Mouse (Mus musculus) thymus, postnatal 10 days (tissue): Measurements from ENCODE around the gene Khsrp.
"Not testable (repeated sequence)": the region's sequence is repeated elsewhere in the genome, so short reads cannot be mapped to it uniquely, and the experiment has no call there.

Experiments
- DNase-seq, 2 experiments: peaks; one replicate each; pipeline ENCODE4 v3.0.0; 2021; ENCODE audit warnings: low spot score in 2 of 2

Khsrp gene

GRCm38 (mm10) chr17:57030931-57031660 is at the start of gene Khsrp:
Khsrp (minus strand) TSS chr17:57031522.
- peak; percentile 64 to 70 for DNase-seq

DNA sequence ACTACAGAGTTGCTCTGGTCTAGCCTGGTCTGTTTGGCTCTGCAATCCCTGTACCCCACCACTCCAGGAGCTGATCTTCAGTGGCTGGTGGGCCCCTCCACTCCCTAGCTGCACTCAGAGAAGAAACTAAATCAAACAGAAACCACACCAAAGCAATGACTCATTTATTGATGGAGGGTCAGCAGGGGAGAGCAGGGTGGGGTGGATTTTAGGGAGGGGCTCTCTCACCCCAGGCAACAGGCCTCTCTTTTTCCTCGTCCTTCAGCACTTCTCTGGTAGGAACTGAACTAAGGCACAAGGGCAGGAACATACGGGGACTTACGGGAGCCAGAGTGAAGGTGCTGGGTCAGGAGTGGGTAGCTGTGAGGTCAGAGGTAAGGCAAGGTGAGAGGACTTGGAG is 48.6 kb upstream of the Khsrp start:
- no peak for DNase-seq

DNA sequence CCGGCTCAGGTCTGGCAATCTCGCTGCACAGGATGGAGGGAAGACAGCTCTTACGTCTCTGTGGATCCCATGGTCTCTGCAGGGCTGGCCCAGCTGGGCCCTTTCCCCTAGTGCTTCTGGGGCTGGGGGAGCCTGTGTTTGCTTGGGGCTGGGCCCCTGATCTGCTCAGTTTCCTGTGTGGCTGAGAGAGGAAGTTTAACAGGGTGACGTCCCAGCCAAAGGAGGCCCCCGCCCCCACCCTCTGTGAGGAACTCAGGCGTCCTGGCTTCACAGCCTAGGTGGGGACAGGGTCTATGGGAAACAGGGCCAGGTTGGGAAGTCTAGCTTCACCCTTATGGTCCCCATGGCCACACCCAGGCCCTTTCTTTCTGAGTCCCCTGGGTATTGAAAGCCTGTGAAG is 47.0 kb upstream of the Khsrp start, which contains the start of gene Dennd1c:
TSS of gene Dennd1c (minus strand) at position 179 of the 400 bp plus-strand sequence.
- peak; percentile 81 to 85 for DNase-seq

DNA sequence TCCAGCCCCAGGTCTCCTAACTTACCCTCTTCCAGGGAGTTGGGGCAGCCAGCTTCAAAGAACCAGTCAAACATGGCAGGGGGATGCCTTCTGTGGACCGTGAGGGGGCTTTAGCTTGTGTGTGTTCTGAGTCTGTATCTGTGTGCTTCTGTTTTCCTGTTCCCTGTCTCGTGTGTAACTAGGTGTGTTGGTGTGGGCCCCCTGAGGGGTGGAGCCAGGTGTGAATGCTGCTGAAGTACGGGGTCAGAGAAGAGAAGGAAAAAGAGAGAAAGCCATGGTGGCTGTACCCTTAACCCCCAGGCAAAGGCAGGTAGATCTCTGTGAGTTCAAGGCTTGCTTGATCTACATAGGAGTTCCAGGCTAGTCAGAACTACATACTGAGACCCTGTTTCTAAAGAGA is 45.6 kb upstream of the Khsrp start:
- peak in 1 of 2 experiments; percentile 35 for DNase-seq

DNA sequence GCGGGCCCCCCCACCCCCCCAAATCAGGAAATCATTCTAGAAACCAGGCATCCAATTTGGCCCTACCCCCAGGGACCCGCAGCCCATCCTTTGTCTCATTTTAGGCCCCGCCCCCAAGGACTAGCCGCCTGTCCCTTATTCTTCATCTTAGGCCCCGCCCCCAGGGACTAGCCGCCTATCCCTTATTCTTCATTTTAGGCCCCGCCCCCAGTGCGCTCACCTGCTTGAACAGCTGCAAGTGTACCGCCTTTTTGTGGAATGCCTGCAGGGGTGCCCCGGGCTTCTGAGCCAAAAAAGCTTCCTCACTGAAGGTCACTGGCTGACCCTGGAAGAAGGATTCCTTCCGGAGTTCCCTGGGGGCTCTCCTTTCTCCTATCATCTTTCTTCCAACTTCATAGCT is 39.4 kb upstream of the Khsrp start:
- DNase-seq = peak; percentile 25 to 43

GRCm38 (mm10) chr17:57070272-57070671 is 39.0 kb upstream of the Khsrp start:
- no peak for DNase-seq

- no peak for DNase-seq
Observed at GRCm38 (mm10) chr17:57066908-57067307, 35.6 kb upstream of the Khsrp start.

- DNase-seq = no peak
Observed at GRCm38 (mm10) chr17:57063031-57063430, 31.7 kb upstream of the Khsrp start.

DNA sequence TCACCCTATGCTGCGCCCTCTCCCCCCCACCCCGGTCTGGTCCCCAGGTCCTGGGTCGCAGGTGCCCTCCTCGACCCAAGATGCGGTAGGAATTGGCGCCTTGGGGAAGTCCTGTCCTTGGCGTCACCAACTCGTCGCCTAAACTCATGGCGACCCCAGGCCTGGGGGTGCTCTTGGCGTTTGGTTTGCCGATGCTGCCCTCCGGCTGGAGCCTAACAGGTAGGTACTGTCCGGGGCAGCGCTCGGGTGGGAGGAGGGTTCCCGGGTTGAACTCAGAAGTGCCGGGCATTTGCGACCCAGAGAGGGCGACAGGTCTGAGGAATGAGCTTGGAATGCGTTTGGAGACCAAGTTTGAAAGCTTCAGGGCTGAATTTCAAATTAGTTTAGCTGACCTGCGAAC is 31.2 kb upstream of the Khsrp start:
- no peak for DNase-seq

GRCm38 (mm10) chr17:57062011-57062521 is 30.7 kb upstream of the Khsrp start:
- DNase-seq = peak; percentile 37 to 42

DNA sequence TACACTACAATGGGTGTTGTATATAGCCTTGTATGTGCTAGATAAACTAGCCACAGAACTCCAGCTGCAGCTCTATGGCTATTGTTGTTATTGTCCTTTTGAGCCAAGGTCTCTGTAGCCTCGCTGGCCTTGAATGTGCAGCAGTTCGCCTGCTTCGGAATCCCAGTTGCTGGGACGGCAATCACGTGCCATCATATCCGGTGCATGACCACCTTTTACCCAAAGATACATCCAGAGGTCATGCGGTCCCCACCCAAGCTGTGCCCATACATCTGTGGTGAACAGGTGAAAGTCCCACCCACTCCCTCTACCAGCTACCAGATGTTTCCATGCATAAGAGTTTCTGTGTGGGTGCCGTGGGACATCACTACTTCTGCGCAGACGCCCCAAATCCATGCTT is 29.7 kb upstream of the Khsrp start:
- DNase-seq = no peak

DNA sequence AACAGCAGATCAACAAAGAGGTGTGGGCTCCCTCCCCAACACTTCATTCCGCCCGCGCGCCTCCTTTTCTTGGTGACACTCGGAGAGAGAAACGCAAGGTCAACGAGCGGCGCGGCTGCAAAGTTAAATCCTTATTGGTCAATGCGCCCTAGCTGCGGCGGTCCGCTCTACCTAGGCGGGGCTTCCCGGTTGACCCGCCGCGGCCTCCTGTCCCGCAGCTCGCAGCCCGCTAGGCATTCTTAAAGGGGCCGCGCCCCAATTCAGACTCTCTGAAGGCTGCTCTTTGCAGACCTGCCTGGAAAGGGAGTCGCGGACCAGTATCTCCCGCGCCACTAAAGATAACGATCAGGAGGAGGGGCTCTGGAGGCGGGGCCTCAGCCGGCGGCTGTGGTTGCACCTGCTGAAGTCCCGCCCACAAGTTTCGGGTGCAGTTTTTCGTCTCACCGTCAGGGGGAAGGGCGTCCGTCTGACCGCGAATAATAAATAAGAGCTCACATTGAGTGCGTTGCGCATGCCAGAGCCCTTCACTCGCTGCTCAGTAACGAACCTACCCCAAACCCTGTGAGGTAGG is 29.0 kb upstream of the Khsrp start:
- DNase-seq = peak; percentile 94 to 96

DNA sequence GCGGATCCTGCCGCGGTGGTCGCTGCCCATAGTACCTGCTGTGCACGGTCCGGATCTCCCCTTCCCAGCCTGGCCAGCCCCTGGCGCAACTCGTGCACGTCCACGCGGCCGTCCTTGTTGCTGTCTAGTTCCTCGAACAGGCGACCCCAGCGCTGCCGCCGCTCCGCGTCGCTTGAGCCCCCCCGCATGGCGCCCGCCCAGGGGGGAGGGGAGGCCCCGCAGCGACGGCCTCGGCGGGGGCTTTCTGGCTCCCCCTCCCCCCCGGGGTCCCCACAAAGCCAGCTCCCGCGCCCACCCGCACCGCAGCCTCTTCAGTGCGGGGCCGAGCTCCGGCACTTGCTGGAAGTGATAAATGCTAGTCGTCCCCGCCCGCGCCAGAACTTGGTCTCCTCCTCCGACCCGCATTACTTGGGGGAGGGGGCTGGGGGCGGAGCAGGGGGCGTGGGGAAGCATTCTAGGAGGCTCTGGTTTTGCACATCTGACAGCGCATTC is 28.2 kb upstream of the Khsrp start, which contains the start of gene Slc25a23:
TSS of gene Slc25a23 (minus strand) at position 378 of the 492 bp plus-strand sequence.
- DNase-seq = peak; percentile 72 to 73

- DNase-seq = no peak
Observed at GRCm38 (mm10) chr17:57058891-57059485, 27.7 kb upstream of the Khsrp start, which contains the start of gene Crb3. Crb3 (plus strand) TSS chr17:57059105.

DNA sequence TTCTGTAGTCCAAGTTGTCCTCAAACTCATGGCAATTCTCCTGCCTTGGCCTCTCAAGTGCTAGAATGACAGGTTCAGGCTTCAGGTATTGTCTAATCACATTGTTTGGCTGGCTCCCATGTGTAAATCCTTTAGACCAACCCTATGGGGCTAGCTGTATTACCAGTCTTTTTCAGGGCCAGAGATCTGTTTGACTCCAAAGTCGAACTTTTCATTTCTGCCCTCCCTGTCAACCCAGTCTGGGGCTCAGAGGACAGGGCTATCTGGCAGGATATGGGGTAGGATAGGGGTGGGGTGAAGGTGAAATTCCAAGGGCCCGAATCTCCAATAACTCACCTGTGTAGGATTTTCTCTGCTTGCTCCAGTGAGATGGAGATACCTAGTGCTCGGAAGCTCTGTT is 24.9 kb upstream of the Khsrp start:
- no peak for DNase-seq

GRCm38 (mm10) chr17:57051679-57052078 is 20.4 kb upstream of the Khsrp start:
- not testable (repeated sequence) for DNase-seq

DNA sequence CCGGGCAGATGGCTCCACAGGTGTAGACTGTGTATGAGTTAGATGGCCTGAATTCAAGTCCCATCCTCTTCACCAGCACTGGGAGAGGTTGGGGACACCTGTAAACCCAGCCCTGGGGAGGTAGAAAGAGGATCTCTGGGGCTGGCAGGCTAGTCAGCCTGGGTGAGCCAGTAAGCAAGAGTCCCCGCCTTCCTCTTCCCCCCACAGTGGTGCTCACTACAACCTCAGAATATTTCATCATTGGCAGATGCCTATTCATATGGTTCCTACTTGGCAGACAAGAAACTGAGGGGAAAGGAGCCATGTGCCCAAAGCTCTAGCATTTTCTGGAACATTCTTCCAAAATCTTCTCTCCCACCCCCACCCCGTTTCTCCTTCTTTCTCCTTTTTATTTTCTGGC is 17.5 kb upstream of the Khsrp start:
- DNase-seq = no peak

DNA sequence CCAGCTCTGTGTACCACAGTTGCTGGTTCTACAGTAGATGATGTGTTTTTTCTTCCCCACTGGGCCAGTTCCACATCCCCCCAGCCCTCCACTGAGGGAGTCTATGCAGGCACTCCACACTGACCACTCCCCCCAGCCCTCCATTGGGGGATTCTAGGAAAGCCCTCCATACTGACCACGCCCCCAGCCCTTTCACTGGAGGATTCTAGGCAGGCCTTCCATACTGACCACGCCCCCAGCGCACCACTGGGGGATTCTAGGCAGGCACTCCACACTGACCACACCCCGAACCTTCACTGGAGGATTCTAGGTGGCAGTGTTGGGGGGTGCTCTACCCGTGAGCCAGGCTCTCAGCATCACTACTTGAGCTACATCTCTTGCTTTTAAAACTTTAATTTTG is 16.1 kb upstream of the Khsrp start:
- DNase-seq = no peak

- DNase-seq = no peak
Observed at GRCm38 (mm10) chr17:57041554-57041953, 10.2 kb upstream of the Khsrp start, which contains the start of gene Slc25a41. Slc25a41 (minus strand) TSS chr17:57041654.

DNA sequence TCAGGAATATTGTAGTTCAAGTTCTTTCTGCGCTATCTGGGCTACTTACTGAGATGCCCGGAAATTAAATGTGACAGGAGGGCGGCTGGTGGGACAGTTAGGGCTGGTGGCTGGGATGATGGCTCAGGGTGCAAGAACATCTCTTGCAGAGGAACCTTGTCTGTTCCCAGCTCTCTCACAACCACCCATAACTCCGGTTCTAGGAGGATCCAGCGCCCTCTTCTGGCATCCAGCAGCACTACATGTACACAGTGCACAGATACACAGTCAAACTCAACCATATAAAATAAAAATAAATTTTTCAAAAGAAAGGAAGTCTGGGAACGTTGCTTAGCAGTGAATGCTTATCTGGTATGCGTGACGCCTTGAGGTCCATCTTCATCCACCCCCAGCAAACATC is 7.7 kb upstream of the Khsrp start:
- DNase-seq = no peak

GRCm38 (mm10) chr17:57032854-57033253 is 1.5 kb upstream of the Khsrp start:
- DNase-seq = no peak

DNA sequence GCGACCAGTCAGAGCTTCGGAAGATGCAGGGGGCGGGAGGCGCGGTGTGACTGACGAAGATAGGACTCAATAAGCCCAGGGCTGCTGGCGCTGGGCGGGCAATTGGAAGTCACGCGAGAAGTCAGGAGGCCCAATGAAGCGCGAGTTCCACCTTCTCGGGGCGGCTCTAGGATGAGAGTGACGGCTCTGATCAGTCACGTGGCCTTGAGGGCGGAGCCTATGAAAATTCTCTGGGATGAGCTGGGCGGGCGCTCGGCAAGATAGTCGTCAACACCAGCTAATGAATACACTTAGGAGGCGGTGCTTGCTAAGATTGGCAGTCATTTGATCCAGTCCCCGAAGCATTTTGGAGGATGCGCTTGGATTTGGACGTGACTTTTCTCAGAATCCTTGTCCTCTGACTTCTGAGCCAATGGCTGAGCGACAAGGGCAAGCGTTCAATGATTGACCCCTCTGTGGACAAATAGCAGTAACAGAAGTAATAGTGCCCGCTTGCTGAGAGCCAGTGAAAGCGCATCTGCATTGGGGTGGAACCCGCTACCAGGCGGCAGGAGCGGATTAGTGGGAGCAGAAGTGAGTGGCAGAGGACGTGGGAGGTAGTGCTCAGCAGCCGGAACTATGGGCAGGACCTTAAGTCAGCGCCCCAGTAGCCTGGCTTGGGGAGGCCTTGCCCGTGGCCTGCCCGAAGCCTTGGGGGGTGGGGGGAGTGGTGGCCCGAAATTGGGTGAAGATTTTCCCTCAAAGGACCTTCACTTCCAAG is 519 bp upstream of the Khsrp start:
- DNase-seq = peak; percentile 97 to 100
